Mouse (Mus musculus) megakaryocyte, embryonic 14.5 days (primary cell): ENCODE measurements at regions not wholly inside any gene's neighbourhood (a gene's known extent, or its start where the extent isn't known, plus 50 kb on each side); places are given as distances from the start of the nearest gene placed in this dataset.

ENCODE experiments used
- H3K27me3 ChIP-seq: replicated peaks from 2 replicates; pipeline ENCODE3; 2012; ENCODE audit warnings: inconsistent platforms
- H3K36me3 ChIP-seq: replicated peaks from 2 replicates; pipeline ENCODE3; 2012; ENCODE audit warnings: low read length, inconsistent platforms, mixed read lengths
- H3K4me1 ChIP-seq: 2 replicates; pipeline ENCODE4 v1.6.1; 2012; ENCODE audit warnings: inconsistent platforms
- H3K4me3 ChIP-seq: replicated peaks from 2 replicates; pipeline ENCODE3; 2012; ENCODE audit warnings: moderate library complexity, mild to moderate bottlenecking, inconsistent platforms
- H3K9me3 ChIP-seq: 2 replicates; pipeline ENCODE4 v1.6.1; 2012; ENCODE audit warnings: inconsistent platforms
- FLI1 ChIP-seq: IDR thresholded peaks from 2 replicates; pipeline ENCODE4 v1.6.1; 2012; ENCODE audit warnings: low read length, inconsistent platforms, mixed read lengths
- GATA1 ChIP-seq: IDR thresholded peaks from 3 replicates; pipeline ENCODE4 v1.6.1; 2012; ENCODE audit warnings: mixed read lengths, low read length, inconsistent platforms, borderline replicate concordance

GRCm38 (mm10) chr10:68875641-68876040, 152.2 kb downstream of the Tmem26 start:
- Histone ChIP-seq H3K4me3 (no peak overlapping the region), H3K36me3 (no peaks in the 10 kb centered on the region), H3K9me3 (peaks cover 11% of the 10 kb centered on the region), H3K27me3 (no peaks in the 10 kb centered on the region), H3K4me1 (no peaks in the 10 kb centered on the region)
- no peak for TF ChIP-seq GATA1
- TF ChIP-seq FLI1: no peak

- no peak for TF ChIP-seq GATA1
- TF ChIP-seq FLI1: no peak
- peaks cover 53% of the 10 kb centered on the region for H3K9me3 ChIP-seq
Measured at GRCm38 (mm10) chr10:68893100-68893841, 169.8 kb downstream of the Tmem26 start.

DNA sequence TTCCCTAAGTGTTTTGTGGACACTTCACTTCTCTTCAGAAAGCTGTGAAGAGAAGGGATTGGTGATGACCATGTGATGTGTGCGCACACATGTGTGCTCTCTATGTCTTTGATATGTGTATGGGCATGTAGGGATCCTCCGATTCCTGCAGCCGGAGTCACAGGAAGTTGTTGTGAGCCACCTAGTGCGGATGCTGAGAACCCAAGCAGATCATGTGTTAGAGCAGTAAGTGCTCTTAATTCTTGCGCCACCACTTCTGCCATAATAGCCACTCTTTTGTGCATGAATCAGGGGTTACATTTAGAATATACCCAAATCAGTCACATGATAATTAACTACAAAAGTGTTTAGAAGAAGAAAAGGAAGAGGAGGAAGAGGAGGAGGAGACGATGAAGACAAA, 170.7 kb downstream of the Tmem26 start:
- Histone ChIP-seq H3K27me3 (no peaks in the 10 kb centered on the region), H3K36me3 (no peaks in the 10 kb centered on the region), H3K4me3 (no peak overlapping the region), H3K4me1 (no peaks in the 10 kb centered on the region), H3K9me3 (peaks cover 51% of the 10 kb centered on the region)
- no peak for TF ChIP-seq GATA1
- no peak for TF ChIP-seq FLI1

More at GRCm38 (mm10) chr10:68893100-68893841, 169.8 kb downstream of the Tmem26 start:
- no peaks in the 10 kb centered on the region for H3K4me1 ChIP-seq
- no peaks in the 10 kb centered on the region for H3K36me3 ChIP-seq
- no peak overlapping the region for H3K4me3 ChIP-seq
- no peaks in the 10 kb centered on the region for H3K27me3 ChIP-seq

GRCm38 (mm10) chr10:68897524-68897923, 174.1 kb downstream of the Tmem26 start:
- H3K4me1 ChIP-seq: no peaks in the 10 kb centered on the region
- peaks cover 32% of the 10 kb centered on the region for H3K9me3 ChIP-seq
- TF ChIP-seq FLI1 (no peak), GATA1 (no peak)
- no peaks in the 10 kb centered on the region for H3K36me3 ChIP-seq
- no peak overlapping the region for H3K4me3 ChIP-seq
- no peaks in the 10 kb centered on the region for H3K27me3 ChIP-seq

DNA sequence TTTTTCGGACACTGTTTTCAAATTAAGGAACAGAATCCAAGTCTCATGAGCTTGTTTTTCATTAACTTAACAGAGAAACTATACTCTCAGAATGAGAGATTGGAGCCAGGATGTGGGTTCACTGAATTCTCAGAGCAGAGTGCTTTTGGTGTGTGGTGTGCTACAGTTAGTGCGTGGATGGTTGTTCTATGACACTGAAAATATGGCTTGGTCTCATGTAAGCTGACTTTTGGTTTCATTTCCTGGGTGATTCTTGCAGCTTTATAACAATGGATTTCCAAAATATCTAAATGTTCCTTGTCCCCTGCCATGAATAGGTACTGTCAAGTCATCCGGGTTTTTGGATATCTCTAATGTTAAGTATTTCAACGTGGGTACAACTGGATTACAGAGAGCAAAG, 177.7 kb downstream of the Tmem26 start:
- TF ChIP-seq GATA1 (no peak), FLI1 (no peak)
- peaks cover 17% of the 10 kb centered on the region for H3K9me3 ChIP-seq

DNA sequence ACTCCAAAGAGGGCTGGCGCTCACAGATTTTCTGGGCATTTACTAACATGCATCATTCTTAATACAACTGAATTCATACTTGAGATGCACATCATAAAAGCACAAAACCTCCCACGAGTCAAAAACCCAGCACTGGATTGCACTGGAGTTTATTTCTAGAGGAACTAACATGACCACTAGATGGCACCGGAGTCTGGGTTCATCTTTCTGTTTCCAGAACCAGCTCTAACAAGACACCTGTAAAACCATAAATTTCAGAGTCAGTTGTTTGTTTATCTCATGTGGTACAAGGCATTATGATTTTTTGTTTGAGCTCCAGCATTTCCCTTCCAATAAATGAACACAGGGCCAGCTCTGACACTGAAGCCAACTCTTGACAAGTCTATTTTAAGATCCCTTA, 179.2 kb downstream of the Tmem26 start:
- Histone ChIP-seq H3K9me3 (peaks cover 14% of the 10 kb centered on the region; the same call in 1 of the 2 replicates), H3K4me3 (no peak overlapping the region), H3K4me1 (no peaks in the 10 kb centered on the region), H3K27me3 (no peaks in the 10 kb centered on the region), H3K36me3 (no peaks in the 10 kb centered on the region)
- TF ChIP-seq GATA1 (no peak), FLI1 (no peak)

More for the DNA sequence above, 177.7 kb downstream of the Tmem26 start:
- H3K36me3 ChIP-seq: no peaks in the 10 kb centered on the region
- no peak overlapping the region for H3K4me3 ChIP-seq
- no peaks in the 10 kb centered on the region for H3K27me3 ChIP-seq
- H3K4me1 ChIP-seq: no peaks in the 10 kb centered on the region

DNA sequence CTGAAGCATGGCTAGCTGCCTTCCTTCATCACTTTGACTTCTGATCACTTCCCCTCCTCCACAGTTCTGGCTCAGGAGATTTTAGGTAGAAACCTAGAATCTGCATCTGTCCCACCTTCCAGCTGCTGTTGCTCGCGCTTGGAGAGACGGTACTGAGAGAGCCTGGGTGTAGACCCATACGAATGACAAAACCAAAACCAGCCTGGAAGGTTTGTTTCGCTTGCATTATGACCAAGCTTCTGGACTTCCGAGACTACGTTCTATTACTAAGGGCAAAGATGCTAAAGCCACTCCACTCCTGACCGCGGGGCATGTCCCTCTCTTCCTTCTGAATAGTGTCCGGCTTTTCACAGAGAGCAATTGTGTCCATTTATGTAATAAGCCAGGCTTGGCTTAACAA, 180.9 kb downstream of the Tmem26 start:
- TF ChIP-seq FLI1: no peak
- no peak for TF ChIP-seq GATA1
- no peak overlapping the region for H3K4me3 ChIP-seq
- H3K4me1 ChIP-seq: no peaks in the 10 kb centered on the region
- no peaks in the 10 kb centered on the region for H3K36me3 ChIP-seq
- H3K27me3 ChIP-seq: no peaks in the 10 kb centered on the region
- H3K9me3 ChIP-seq: peaks cover 10% of the 10 kb centered on the region; the same call in 1 of the 2 replicates

GRCm38 (mm10) chr10:68908236-68908635, 184.8 kb downstream of the Tmem26 start:
- no peak overlapping the region for H3K4me3 ChIP-seq
- no peaks in the 10 kb centered on the region for H3K27me3 ChIP-seq
- H3K4me1 ChIP-seq: no peaks in the 10 kb centered on the region
- no peaks in the 10 kb centered on the region for H3K36me3 ChIP-seq
- TF ChIP-seq FLI1: no peak
- no peak for TF ChIP-seq GATA1
- 0 out of 2 replicates have a peak, but pooled peaks cover 8% of the 10 kb centered on the region for H3K9me3 ChIP-seq

DNA sequence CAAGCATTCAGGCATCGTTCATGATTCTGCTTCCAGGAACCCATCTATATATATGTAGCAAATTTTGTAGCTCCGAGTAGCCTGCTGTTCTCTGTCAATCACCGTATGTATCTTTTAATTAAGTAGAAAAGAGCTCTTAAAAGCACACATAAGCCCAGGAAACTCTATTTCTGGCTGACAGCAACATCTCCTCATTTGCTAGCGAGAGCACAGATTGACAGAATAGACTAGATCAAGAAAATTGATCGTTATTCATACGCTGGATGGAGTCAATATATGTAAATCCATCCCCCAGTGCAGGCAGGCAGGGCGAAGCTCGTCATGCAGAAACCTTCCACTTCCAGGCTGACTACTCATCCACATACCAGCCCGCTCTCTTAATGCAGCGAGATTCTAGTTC, 185.6 kb downstream of the Tmem26 start:
- Histone ChIP-seq H3K9me3 (0 out of 2 replicates have a peak, but pooled peaks cover 8% of the 10 kb centered on the region), H3K27me3 (no peaks in the 10 kb centered on the region), H3K36me3 (no peaks in the 10 kb centered on the region), H3K4me3 (no peak overlapping the region), H3K4me1 (no peaks in the 10 kb centered on the region)
- no peak for TF ChIP-seq FLI1
- TF ChIP-seq GATA1: no peak

DNA sequence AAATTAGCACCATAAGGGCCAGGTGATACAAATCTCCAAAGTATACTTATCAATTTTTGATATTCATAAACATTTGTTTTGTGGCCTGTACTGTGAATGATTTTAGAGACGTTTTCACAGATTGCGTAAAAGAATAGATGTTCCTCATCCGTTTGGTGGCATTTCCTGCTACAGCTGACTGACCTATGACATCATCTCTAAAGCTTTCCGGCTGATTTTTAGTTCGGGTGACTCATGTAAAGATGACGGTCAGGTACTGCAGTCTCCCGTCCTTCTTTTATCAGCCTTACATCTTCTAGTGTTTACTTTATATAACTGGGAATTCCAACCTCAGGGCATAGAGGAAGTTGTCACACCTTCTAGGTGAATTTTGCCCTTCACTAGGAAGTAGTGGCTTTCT, 192.7 kb downstream of the Tmem26 start:
- no peaks in the 10 kb centered on the region for H3K36me3 ChIP-seq

GRCm38 (mm10) chr10:68935843-68936242, 212.4 kb downstream of the Tmem26 start:
- H3K4me3 ChIP-seq: no peak overlapping the region
- no peaks in the 10 kb centered on the region for H3K4me1 ChIP-seq
- H3K36me3 ChIP-seq: no peaks in the 10 kb centered on the region
- TF ChIP-seq GATA1 (no peak), FLI1 (no peak)
- H3K27me3 ChIP-seq: no peaks in the 10 kb centered on the region
- peaks cover 39% of the 10 kb centered on the region for H3K9me3 ChIP-seq

More for the DNA sequence above, 192.7 kb downstream of the Tmem26 start:
- Histone ChIP-seq H3K27me3 (no peaks in the 10 kb centered on the region), H3K9me3 (peaks cover 19% of the 10 kb centered on the region), H3K4me3 (no peak overlapping the region), H3K4me1 (no peaks in the 10 kb centered on the region)
- TF ChIP-seq GATA1 (no peak), FLI1 (no peak)
